8 mouse cellular contexts compared by ENCODE assay signal in genomic region chr1:57775496-57775790, GRCm38 (mm10). TPM values are rescaled to one million over a fixed set of nuclear protein-coding genes. Genes with fewer than 3 reads are reported as not detected.
DNase-seq lines count a peak whose midpoint lies in the region; ATAC-seq and TF ChIP-seq lines count a peak whose summit lies in the region.

No protein-coding gene starts in this region.

- intact Hi-C loops in heart, postnatal 25 days (cut with DNase I): loop anchor here (1.0 kb wide), 1 partner anchor 78 kb away; no protein-coding TSS in a partner anchor

- H3K9me3 ChIP-seq in heart, embryonic 13.5 days: no peaks in the 10 kb centered on the region
- no peaks in the 10 kb centered on the region for H3K9me3 ChIP-seq in ES-E14 (ENCODE audit: control insufficient read depth, insufficient read depth, low read depth, low read length)
- H3K9me3 ChIP-seq in forebrain, embryonic 11.5 days (ENCODE audit: control insufficient read depth, low read length): no peaks in the 10 kb centered on the region

- no peak for ATAC-seq in heart, embryonic 13.5 days (ENCODE audit: extremely low read depth, insufficient number of reproducible peaks, low FRiP score, low TSS enrichment)
- ATAC-seq in forebrain, embryonic 11.5 days (replicated peaks; ENCODE audit: low FRiP score): no peak
- ATAC-seq in monocyte, adult 5-6 weeks (replicated peaks; ENCODE audit: insufficient number of reproducible peaks, low FRiP score, low TSS enrichment, poor library complexity, severe bottlenecking): no peak

- H3K9ac ChIP-seq in heart, embryonic 13.5 days: peak overlapping the region; percentile 96
- peak overlapping the region; percentile 77 for H3K9ac ChIP-seq in ES-E14 (ENCODE audit: insufficient read depth, low read depth, low read length, poor library complexity, severe bottlenecking)
- H3K9ac ChIP-seq in forebrain, embryonic 11.5 days (ENCODE audit: low read length): peak overlapping the region; percentile 89

- WGBS in heart, embryonic 13.5 days: under 1% methylated on average over 14 of the region's 14 CpGs
- 0% methylated on average over 14 of the region's 14 CpGs for WGBS in forebrain, embryonic 11.5 days

- no peaks in the 10 kb centered on the region for H3K36me3 ChIP-seq in heart, embryonic 13.5 days
- no peaks in the 10 kb centered on the region for H3K36me3 ChIP-seq in ES-E14 (ENCODE audit: control insufficient read depth, insufficient read depth, low read length, poor library complexity, severe bottlenecking)
- H3K36me3 ChIP-seq in forebrain, embryonic 11.5 days (ENCODE audit: control insufficient read depth, insufficient read depth, low read length): no peaks in the 10 kb centered on the region

- peak overlapping the region; percentile 86 for H3K4me2 ChIP-seq in heart, embryonic 13.5 days
- H3K4me2 ChIP-seq in forebrain, embryonic 11.5 days (ENCODE audit: low read depth, low read length, severe bottlenecking): peak overlapping the region; percentile 87

- H3K4me1 ChIP-seq in heart, embryonic 13.5 days: peaks cover 5% of the 10 kb centered on the region; the same call in 1 of the 2 replicates
- H3K4me1 ChIP-seq in ES-E14 (ENCODE audit: control insufficient read depth in 2 of 2, insufficient read depth in 2 of 2, low read length in 2 of 2, poor library complexity in 1 of 2): 0 out of 4 replicates have a peak, but pooled peaks cover 0 to 2% of the 10 kb centered on the region in 2 experiments
- peaks cover 2% of the 10 kb centered on the region; the same call in 1 of the 2 replicates for H3K4me1 ChIP-seq in forebrain, embryonic 11.5 days (replicated peaks; ENCODE audit: control insufficient read depth, insufficient read depth, low read length)

- H3K4me3 ChIP-seq in heart, embryonic 13.5 days: peak overlapping the region; percentile 91
- H3K4me3 ChIP-seq in ES-E14 (ENCODE audit: insufficient read depth in 1 of 2, low read depth in 1 of 2, low read length in 2 of 2, poor library complexity in 1 of 2, severe bottlenecking in 1 of 2): peak overlapping the region; percentile 70 to 79
- H3K4me3 ChIP-seq in forebrain, embryonic 11.5 days (ENCODE audit: low read depth, low read length): peak overlapping the region; percentile 74

- no peak for DNase-seq in heart, postnatal 25 days (ENCODE audit: low spot score)
- no peak for DNase-seq in ES-E14 (ENCODE audit: low read depth, low spot score)
- no peak for DNase-seq in forebrain, embryonic 11.5 days (ENCODE audit: low spot score)
- peak; percentile 12 to 49 for DNase-seq in kidney, postnatal 25 days
- peak; percentile 76 for DNase-seq in neural tube, embryonic 10.5 days (ENCODE audit: extremely low spot score, low spot score)
- DNase-seq in right cerebral cortex, postnatal 36 days (ENCODE audit: low spot score in 2 of 2): no peak

- in situ Hi-C loops in ES-E14 (cut with MboI; ENCODE audit: low sequenced_read_pairs in 2 of 2, unreplicated experiment in 2 of 2): no loop called here

- no peaks in the 10 kb centered on the region for H3K27me3 ChIP-seq in heart, embryonic 13.5 days (replicated peaks)
- H3K27me3 ChIP-seq in forebrain, embryonic 11.5 days (ENCODE audit: control insufficient read depth, insufficient read depth, low read length): no peaks in the 10 kb centered on the region

- peak overlapping the region; percentile 97 for H3K27ac ChIP-seq in heart, embryonic 13.5 days (replicated peaks)
- H3K27ac ChIP-seq in ES-E14 (ENCODE audit: insufficient read depth, low read depth, low read length, poor library complexity, severe bottlenecking): no peak overlapping the region
- H3K27ac ChIP-seq in forebrain, embryonic 11.5 days (ENCODE audit: low read depth, low read length): peak overlapping the region; percentile 65

TF ChIP-seq in ES-E14, 5 proteins besides CTCF, POLR2A, EP300 and RAD21:
- TF ChIP-seq HCFC1 (IDR thresholded peaks at IDR 0.05; ENCODE audit: borderline replicate concordance, insufficient read depth, low read length): no peak
- TF ChIP-seq MAFK (IDR thresholded peaks at IDR 0.05; ENCODE audit: insufficient read depth, low read depth, low read length): no peak
- no peak for TF ChIP-seq ZC3H11A (IDR thresholded peaks at IDR 0.05; ENCODE audit: borderline replicate concordance, low read depth, low read length)

RNA-seq across cellular contexts. Expression of gene Spats2l, which starts 1.5 kb away (rescaled TPM):
- 49.5 and 52.1 TPM in 2 replicates for polyA plus RNA-seq in heart, embryonic 13.5 days (2015; fragmentation: Nextera tagmentation; extraction: Ambion mirVana)
- 1 to 10 TPM; 8.6 to 9.1 TPM for total RNA-seq in heart, postnatal 25 days (2021)
- 1.3 and 2.3 TPM in 2 replicates for total RNA-seq in ES-E14 (2012; rRNA removed)
- polyA plus RNA-seq in forebrain, embryonic 11.5 days (2014; fragmentation: Nextera tagmentation; extraction: Ambion mirVana): 37.3 and 37.5 TPM in 2 replicates
- not detected in 3 replicates for total RNA-seq in monocyte, adult 5-6 weeks (2017)

Comparison
In these comparisons a context has a peak if more than half of its experiments do, and no peak if none do; other contexts are left out.
1. DNase-seq: peak in kidney, postnatal 25 days (2 of 2) and neural tube, embryonic 10.5 days (single experiment); none in heart, postnatal 25 days (single experiment), ES-E14 (single experiment), forebrain, embryonic 11.5 days (single experiment) and right cerebral cortex, postnatal 36 days (0 of 2).
2. Peak in every context shown above with its lines, with median percentiles within 50 percentile points of each other: H3K4me3 ChIP-seq and H3K9ac ChIP-seq.